Mouse (Mus musculus) kidney, adult 8-10 months (tissue): ENCODE results near the gene Dcp1a.

Source experiments
- DNase-seq, 2 experiments: peaks; one replicate each; pipeline ENCODE4 v3.0.0; 2022

Dcp1a gene

DNA sequence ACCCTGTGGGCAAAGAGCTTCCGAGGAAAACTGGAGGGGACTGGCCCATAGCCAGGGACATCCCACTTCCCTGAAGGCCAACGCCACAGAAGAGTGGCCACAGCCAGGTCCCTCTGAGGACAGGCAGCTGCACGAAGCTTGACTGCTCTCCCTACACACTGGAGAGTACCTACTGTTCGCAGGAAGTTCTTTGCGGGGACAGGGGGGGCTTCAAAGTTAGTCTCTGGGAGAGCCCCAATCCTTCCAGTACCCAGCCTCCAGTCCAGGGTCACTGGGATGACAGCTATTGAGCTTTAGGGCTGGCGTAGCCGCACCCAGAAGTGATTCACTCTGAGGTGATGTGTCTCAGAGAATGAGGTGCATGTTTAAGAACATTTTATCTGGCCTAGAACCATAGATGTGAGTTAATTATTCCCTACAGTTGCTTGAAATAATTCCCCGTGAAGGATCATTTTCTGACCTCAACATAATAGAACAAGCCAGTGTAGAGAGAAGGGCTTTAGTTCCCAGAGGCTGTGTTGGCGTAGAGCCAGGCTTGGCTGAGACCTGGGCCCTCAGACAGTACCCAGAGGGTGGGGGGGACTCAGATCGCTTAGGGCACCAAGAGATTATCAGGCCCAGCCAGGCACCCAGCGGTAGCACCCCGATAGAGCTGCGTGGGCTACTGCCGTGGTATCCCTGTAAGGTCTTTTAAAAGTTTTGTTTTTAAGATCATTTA lies 82.3 kb downstream of the Dcp1a start:
- DNase-seq: peak; percentile 88 to 89

DNA sequence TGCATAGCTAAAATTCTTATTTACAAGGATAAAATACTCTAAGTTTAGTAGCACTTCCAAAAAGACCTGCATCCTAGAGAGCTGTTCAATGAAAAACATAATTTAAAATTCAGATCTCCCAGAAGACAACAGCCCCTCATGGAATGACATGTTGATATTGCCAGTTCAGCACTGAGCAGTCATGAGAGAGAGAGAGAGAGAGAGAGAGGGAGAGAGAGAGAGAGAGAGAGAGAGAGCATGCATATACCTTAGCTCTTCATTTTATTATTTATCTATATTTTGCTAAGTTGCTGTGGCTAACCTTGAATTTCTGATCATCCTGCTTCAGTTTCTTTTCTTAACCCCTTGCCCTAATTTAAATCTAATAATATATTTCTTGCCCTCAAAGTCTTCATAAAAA lies 83.0 kb downstream of the Dcp1a start:
- DNase-seq: no peak

DNA sequence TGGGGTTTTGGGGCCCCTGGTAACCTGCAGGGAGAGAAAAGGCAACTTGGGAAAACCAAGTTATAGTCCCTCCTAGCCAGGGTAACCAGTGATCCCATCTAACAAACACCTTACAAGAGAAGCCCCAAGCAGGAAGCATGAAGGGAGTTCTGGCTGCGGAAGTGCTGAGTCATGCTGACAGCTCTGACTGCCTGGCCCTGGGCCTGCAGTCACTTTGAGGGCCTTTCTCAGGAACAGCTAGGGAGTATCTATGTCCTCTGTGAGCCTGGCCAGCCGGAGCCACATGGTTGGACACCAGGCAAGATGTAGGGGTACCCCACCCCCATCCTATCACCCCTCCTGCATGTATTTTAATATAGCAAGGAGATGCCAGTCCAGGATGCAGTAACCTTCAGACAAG lies 85.1 kb downstream of the Dcp1a start:
- peak; percentile 78 to 80 for DNase-seq

DNA sequence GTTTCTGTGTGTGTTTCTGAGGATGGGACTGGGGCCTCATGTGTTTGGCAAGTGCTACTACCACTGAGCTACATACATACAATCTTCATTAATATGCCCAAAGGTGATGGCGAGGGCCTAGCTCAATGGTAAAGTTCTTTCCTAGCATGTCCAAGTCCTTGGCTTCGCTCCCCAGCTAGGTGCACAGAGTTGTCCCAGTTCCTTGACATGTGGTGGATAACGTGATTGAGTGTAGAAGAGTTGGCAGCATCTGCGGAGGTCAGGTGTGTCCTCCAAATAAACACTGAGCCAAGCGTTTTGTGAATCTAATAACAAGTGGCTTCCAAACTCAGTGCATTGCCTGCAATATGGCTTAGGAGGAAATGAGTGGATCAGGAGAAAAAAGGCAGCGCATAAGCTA lies 87.0 kb downstream of the Dcp1a start:
- DNase-seq: peak in 1 of 2 experiments; percentile 60

DNA sequence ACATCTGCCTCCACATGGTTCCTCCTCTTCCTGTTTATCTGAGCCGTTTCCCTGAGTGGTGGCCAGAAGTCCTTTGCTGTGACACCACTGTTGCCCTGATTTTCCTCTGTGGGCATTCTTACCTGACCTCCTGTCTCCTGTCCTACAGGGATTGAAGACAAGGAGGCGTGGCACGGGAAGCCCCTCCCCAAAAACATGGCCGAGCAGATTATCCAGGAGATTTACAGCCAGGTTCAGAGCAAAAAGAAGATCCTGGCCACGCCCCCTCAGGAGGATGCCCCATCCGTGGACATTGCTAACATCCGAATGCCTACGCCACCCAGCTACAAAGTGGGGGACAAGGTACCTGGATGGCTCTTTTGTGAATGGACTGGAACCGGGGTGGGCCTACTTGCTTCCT lies 88.7 kb downstream of the Dcp1a start:
- no peak for DNase-seq

DNA sequence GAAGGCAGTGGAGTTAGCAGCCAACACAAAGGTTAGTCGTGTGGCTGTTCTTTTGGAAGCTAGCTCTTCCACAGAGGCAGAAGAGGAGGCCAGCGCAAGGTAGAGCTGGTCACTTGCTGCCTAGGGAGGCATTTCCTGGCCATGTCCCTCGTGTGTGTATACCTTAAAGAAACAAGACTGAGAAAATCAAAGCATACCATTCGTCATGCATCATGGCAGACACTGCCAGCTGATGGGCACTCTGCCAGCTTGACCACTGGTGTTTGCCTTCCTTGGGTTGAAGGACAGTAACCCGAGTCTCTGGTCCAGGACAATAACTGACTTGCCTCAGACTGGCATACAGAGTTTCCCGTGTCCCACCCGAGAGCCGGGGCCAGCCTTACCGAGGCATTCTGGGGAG lies 91.0 kb downstream of the Dcp1a start:
- DNase-seq: no peak

DNA sequence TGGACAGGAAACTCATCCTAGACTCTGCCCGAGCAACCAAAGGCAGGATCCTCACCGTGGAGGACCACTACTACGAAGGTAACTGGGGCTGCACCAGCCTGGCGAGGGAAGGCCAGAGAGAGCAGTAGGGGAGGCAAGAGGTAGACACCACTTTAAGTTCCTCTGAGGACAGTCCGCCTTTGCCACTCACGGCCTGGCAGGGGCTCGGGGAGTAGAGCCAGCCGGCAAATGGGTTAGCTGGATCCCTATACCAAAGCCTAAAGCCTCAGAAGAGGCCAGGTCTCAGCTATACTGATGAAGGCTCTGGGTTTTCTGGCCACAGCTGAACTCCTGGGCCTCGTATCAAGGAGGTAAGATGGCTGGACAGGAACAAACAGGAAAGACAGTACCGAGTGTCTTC lies 92.9 kb downstream of the Dcp1a start:
- DNase-seq: no peak

DNA sequence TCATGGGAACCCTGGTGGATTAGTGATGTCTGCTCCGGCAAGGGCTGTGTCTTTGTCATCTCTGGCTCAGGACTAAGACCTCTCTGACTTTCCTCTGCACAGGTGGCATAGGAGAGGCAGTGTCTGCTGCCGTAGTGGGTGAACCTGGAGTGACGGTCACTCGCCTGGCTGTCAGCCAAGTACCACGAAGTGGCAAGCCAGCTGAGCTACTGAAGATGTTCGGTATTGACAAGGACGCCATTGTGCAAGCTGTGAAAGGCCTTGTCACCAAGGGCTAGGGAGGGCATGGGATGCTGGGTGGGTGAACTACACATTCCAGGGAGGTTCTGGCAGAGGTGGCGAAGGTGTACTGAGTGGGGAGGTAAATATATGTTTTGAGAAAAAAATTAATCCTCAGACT lies 93.9 kb downstream of the Dcp1a start:
- no peak for DNase-seq

DNA sequence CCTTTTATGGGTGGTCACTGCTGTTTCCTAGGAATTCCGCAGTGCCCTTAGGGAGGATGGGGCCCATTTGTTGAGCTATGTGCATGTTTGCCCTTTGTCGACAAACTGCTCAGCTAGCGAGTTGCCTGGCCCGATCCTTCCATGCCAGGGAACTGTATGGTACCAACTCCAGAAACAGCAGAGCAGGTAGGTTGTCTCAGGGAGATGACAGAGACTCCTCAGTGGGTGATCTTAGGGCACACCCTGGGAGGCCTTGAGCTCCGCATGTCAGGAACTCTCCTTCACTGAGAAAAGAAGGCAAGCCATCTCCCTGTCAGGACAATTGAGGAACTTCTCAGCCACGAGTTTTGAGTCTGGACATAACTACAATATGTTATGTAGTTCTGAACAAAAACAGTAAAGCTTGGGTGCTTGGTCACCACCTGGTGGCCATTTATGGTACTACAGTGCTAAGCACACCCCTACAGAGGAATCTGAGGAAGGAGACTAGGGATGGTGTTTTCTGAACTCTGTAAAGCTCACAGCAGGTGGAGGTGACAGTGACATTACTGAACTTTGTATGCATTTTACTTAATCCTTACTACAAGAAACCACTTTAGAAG lies 94.7 kb downstream of the Dcp1a start:
- DNase-seq: peak; percentile 67 to 85

DNA sequence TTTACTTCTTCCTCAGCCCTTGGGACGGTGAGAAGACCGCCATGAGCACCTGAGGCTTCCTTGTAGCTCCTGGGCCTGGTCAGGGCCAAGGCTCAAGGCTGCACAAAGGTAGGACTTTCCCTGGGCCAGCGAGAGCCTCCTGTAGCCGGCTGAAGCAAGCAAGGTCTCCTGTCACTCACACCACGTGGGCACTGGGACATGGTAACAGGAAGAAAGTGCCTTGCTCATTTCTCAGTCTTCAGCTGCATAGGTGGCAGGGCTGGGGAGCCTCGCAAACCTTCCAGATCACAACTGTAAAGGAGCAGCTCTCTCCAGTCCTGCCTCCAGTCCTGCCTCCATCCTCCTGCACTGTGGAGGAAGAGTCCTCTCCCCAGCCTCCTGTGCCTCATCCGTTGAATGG lies 96.5 kb downstream of the Dcp1a start:
- no peak for DNase-seq

DNA sequence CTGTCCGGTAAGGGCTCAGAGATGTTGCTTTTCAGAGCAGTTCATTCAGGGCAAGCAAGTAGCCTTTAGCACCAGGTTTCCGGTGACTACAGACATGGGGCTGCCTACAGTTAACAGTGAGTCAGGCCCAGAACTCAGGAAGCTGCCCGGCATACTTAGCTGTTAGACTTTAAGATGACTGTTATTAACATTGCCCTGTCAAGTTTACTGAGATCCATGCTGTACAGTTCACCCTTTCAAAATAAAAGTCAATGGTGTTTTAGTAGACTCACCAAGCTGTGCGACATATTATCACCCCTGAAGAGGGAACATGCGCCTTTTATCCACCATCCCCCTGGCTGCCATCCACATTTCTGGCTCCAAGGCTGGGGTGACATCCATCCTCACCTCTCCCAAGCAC lies 96.9 kb downstream of the Dcp1a start:
- DNase-seq: no peak
